Mouse (Mus musculus): ENCODE results near the gene Kif21a. TPM values are rescaled to one million over a fixed set of nuclear protein-coding genes. Genes with fewer than 3 reads are reported as not detected.

Gene Kif21a
- polyA plus RNA-seq, 1 experiment from 2014 or later: 55.7 TPM

DNA sequence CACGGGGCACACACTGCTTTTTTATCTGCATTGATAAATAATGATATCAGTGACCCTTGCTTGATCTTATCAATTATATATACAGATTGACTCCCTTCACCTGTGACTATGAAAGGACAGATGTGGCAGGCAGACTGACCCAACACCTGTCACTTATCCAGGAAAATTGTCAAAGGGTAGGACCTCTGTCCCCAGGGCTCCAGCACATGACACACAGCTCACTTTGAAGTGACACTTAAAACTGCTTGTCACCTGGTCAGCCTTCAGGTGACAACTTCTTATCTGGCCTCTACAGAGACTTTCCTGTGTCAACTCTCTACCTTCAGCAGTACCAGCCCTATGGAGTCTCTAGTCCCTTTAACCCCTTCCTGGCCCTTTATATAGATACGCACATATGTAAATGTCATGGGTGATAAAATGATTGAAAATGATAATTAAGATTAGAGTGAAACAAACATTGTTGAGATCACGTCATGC lies 7.2 kb upstream of the Kif21a start:
- Histone ChIP-seq H3K9ac (replicated peaks; ENCODE audit: low read depth, low read length) (no peak overlapping the region), H3K4me1 (ENCODE audit: control insufficient read depth, insufficient read depth, low read length) (no peaks in the 10 kb centered on the region), H3K36me3 (ENCODE audit: control insufficient read depth, insufficient read depth, low read length) (no peaks in the 10 kb centered on the region), H3K27ac (ENCODE audit: low read depth, low read length) (no peak overlapping the region), H3K4me2 (ENCODE audit: low read depth, low read length) (no peak overlapping the region), H3K27me3 (ENCODE audit: control insufficient read depth, insufficient read depth, low read length) (no peaks in the 10 kb centered on the region), H3K9me3 (ENCODE audit: control insufficient read depth, low read length) (no peaks in the 10 kb centered on the region), H3K4me3 (ENCODE audit: low read depth, low read length) (no peak overlapping the region)
- ATAC-seq (ENCODE audit: low read depth): 0 out of 2 replicates have a peak, but pooled peaks have one; percentile 9
- WGBS: 63% methylated on average over 3 of the region's 3 CpGs

DNA sequence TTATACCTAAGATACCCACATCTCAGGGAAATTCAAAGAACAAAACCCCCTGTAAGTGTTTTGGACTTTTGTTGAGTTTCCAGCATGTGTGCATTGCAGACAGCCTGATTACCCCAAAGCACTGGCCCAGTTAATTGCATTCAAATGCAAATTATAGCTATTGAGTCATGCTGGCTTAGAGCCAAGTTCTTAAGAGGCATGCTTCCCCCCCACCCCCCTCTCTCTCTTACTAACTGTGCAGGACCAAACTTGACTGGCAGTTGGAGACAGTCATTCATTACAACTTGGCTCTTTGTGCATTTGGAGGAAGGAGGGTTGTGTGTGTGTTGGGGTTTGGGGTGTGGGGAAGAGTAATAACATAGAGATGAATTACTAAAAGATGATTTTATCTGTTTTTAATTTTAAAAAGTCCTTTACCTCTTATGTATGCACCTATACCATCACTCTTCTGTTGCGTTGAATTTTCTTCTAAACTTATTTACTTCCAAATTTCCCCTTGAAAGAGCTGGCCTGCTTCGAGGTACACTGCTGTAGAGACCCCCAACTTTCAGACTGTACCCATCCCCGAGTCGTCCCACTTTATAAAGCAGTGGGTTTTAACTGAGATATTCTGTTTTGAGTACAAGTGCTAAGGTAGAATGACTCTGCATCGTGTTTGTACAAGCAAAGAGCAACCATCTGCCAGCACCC lies 6.6 kb upstream of the Kif21a start:
- WGBS: 40% methylated on average over 5 of the region's 5 CpGs
- peak; percentile 86 for ATAC-seq (ENCODE audit: low read depth)
- H3K27ac ChIP-seq (ENCODE audit: low read depth, low read length): no peak overlapping the region

DNA sequence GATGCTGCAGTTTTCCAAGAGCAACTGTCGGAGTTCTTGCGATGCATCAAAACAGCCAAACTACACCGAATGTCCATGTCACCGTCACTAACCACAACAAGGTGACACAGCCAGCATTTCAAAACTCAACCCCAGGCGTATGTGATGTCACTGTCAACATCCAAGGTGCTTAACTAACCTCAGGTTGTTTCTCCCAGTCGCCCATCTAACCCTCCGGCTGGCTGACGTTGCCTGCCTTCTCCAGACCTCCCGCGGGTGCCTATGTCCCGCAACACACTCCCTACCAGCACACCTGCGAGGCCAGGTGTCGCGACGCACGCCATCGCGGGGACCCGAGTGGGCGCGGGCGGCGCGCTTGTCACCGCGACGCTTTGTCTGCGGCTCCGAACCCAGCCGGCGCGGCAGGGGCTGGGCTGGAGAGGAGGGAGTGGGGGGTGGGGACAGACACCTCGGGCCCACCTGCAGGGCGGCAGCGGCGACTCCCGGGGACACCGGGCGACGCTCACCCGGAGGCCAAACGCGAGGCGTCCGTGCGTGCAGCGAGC lies 725 bp downstream of the Kif21a start:
- H3K27me3 ChIP-seq (ENCODE audit: control insufficient read depth, insufficient read depth, low read length): no peaks in the 10 kb centered on the region
- WGBS: 1% methylated on average over 32 of the region's 47 CpGs
- H3K9ac ChIP-seq (replicated peaks; ENCODE audit: low read depth, low read length): peak overlapping the region; percentile 98
- no peaks in the 10 kb centered on the region for H3K9me3 ChIP-seq (ENCODE audit: control insufficient read depth, low read length)
- H3K4me3 ChIP-seq (ENCODE audit: low read depth, low read length): peak overlapping the region; percentile 67
- H3K27ac ChIP-seq (ENCODE audit: low read depth, low read length): peak overlapping the region; percentile 99
- H3K36me3 ChIP-seq (ENCODE audit: control insufficient read depth, insufficient read depth, low read length): no peaks in the 10 kb centered on the region
- H3K4me2 ChIP-seq (ENCODE audit: low read depth, low read length): peak overlapping the region; percentile 49
- peaks cover 18% of the 10 kb centered on the region for H3K4me1 ChIP-seq (ENCODE audit: control insufficient read depth, insufficient read depth, low read length)
- ATAC-seq (ENCODE audit: low read depth): peak; percentile 63

More for the DNA sequence above, 6.6 kb upstream of the Kif21a start:
- Histone ChIP-seq H3K36me3 (ENCODE audit: control insufficient read depth, insufficient read depth, low read length) (no peaks in the 10 kb centered on the region), H3K9me3 (ENCODE audit: control insufficient read depth, low read length) (no peaks in the 10 kb centered on the region), H3K9ac (replicated peaks; ENCODE audit: low read depth, low read length) (no peak overlapping the region), H3K4me1 (ENCODE audit: control insufficient read depth, insufficient read depth, low read length) (no peaks in the 10 kb centered on the region), H3K4me3 (ENCODE audit: low read depth, low read length) (no peak overlapping the region), H3K4me2 (ENCODE audit: low read depth, low read length) (no peak overlapping the region), H3K27me3 (ENCODE audit: control insufficient read depth, insufficient read depth, low read length) (no peaks in the 10 kb centered on the region)

DNA sequence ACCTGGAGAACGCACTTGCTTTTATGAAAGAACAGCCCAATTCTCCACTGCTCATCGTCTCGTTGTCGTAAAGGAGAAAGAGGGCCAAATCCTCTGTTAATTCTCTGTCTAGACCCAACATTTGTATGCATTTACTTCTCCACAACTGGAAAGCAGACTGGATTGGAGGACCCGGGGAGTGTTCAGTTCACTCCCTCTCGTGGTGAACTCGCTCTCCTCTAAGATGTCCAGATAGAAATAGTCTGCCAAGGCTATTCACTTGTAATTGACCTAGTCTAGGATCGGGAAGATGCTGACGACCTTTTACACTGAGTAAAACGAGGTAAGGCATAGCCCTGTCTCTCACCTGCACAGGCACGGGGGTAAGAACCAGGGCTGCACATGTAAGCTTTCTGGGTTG lies 2.1 kb downstream of the Kif21a start:
- Histone ChIP-seq H3K9ac (replicated peaks; ENCODE audit: low read depth, low read length) (no peak overlapping the region), H3K4me3 (ENCODE audit: low read depth, low read length) (peak overlapping the region; percentile 11; the same call in 1 of the 2 replicates), H3K4me1 (ENCODE audit: control insufficient read depth, insufficient read depth, low read length) (peaks cover 18% of the 10 kb centered on the region), H3K4me2 (ENCODE audit: low read depth, low read length) (peak overlapping the region; percentile 49), H3K27ac (ENCODE audit: low read depth, low read length) (no peak overlapping the region), H3K27me3 (ENCODE audit: control insufficient read depth, insufficient read depth, low read length) (no peaks in the 10 kb centered on the region), H3K9me3 (ENCODE audit: control insufficient read depth, low read length) (no peaks in the 10 kb centered on the region), H3K36me3 (ENCODE audit: control insufficient read depth, insufficient read depth, low read length) (no peaks in the 10 kb centered on the region)
- WGBS: 56% methylated on average over 11 of the region's 11 CpGs
- no peak for ATAC-seq (ENCODE audit: low read depth)

DNA sequence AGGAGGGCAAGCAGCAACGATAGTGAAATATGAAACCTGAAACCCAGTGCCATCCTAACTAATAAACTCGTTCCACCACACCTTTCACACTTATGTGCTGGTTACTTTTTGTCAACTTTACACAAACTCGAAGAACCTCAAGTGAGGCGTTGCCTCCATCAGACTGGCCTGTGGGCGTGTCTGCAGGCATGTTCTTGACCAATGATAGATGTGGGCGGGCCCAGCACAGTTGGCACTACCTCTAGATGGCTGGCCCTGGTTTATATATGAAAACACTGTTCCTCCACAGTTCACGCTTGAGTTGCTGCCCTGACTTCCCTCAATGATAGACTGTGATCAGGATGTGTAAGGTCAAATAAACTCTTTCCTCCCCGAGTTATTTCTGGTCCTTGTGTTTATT lies 3.2 kb downstream of the Kif21a start:
- Histone ChIP-seq H3K36me3 (ENCODE audit: control insufficient read depth, insufficient read depth, low read length) (no peaks in the 10 kb centered on the region), H3K4me1 (ENCODE audit: control insufficient read depth, insufficient read depth, low read length) (peaks cover 18% of the 10 kb centered on the region), H3K9me3 (ENCODE audit: control insufficient read depth, low read length) (no peaks in the 10 kb centered on the region), H3K9ac (replicated peaks; ENCODE audit: low read depth, low read length) (no peak overlapping the region), H3K27me3 (ENCODE audit: control insufficient read depth, insufficient read depth, low read length) (no peaks in the 10 kb centered on the region), H3K4me3 (ENCODE audit: low read depth, low read length) (no peak overlapping the region), H3K4me2 (ENCODE audit: low read depth, low read length) (peak overlapping the region; percentile 33; the same call in 1 of the 2 replicates), H3K27ac (ENCODE audit: low read depth, low read length) (no peak overlapping the region)
- WGBS: 65% methylated on average over 8 of the region's 8 CpGs
- ATAC-seq (ENCODE audit: low read depth): no peak

DNA sequence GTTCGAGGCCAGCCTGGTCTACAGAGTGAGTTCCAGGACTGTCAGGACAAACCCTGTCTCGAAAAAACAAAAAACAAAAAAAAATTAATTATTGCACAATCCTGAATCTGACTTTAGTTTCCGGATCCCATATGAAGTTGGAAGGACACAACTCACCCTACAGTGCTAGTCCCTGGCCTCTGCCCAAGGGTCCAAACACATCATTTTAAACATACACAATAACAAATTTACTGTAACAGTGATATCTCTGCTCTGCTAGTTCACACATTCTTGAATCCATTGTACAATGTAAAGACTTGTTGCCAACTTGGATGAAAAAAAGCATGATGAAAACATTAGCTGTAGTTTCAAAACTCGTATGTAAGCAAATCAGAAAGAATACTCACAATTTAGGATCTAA lies 6.5 kb downstream of the Kif21a start:
- WGBS: 97% methylated on average over 4 of the region's 4 CpGs
- Histone ChIP-seq H3K9me3 (ENCODE audit: control insufficient read depth, low read length) (no peaks in the 10 kb centered on the region), H3K4me1 (ENCODE audit: control insufficient read depth, insufficient read depth, low read length) (peaks cover 15% of the 10 kb centered on the region), H3K9ac (replicated peaks; ENCODE audit: low read depth, low read length) (no peak overlapping the region), H3K27ac (ENCODE audit: low read depth, low read length) (no peak overlapping the region), H3K4me2 (ENCODE audit: low read depth, low read length) (no peak overlapping the region), H3K36me3 (ENCODE audit: control insufficient read depth, insufficient read depth, low read length) (no peaks in the 10 kb centered on the region), H3K4me3 (ENCODE audit: low read depth, low read length) (no peak overlapping the region), H3K27me3 (ENCODE audit: control insufficient read depth, insufficient read depth, low read length) (no peaks in the 10 kb centered on the region)
- ATAC-seq (ENCODE audit: low read depth): no peak

DNA sequence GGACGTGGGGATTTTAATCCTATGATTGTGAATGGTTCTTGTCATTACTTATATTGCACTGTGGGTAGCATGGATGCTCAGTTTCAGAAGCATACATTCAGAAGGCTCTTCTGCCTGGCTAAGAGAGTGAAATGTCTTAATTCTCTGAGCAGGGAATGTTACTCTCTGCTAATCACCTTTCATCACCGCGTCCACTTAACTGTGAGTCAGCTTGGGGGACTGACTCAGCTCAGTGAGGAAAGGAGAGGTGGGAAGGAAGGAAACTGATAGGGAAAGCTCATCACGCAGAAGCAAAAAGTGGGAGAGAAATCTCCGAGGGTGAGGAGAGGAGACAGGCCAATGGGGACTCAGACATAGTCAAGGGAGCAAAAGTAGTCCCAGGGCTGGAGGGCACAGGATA lies 10.9 kb downstream of the Kif21a start:
- Histone ChIP-seq H3K9ac (replicated peaks; ENCODE audit: low read depth, low read length) (no peak overlapping the region), H3K27ac (ENCODE audit: low read depth, low read length) (no peak overlapping the region), H3K36me3 (ENCODE audit: control insufficient read depth, insufficient read depth, low read length) (no peaks in the 10 kb centered on the region), H3K4me1 (ENCODE audit: control insufficient read depth, insufficient read depth, low read length) (no peaks in the 10 kb centered on the region; the same call in none of the 2 replicates), H3K27me3 (ENCODE audit: control insufficient read depth, insufficient read depth, low read length) (no peaks in the 10 kb centered on the region), H3K4me2 (ENCODE audit: low read depth, low read length) (no peak overlapping the region), H3K4me3 (ENCODE audit: low read depth, low read length) (no peak overlapping the region), H3K9me3 (ENCODE audit: control insufficient read depth, low read length) (no peaks in the 10 kb centered on the region)
- ATAC-seq (ENCODE audit: low read depth): no peak
- WGBS: 84% methylated on average over 5 of the region's 5 CpGs

DNA sequence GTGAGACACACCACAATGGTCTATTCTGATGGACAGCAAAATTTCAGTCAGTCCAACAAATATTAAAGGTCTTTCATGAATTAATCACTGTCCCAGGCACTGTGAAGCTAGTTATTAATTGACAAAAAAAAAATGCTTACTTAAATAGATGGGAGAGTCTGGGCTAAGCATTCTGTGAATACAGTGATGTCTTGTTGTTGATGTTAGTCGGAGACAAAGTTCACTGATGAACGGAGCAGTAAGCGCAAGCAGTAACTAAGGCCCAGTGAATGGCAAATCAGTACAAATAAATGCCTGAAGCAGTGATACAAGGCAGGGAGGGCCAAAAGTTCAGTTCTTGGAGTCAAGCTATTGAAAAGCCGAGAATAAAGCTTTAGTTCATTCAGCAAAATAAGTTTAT lies 15.7 kb downstream of the Kif21a start:
- 43% methylated on average over 4 of the region's 4 CpGs for WGBS
- no peak for ATAC-seq (ENCODE audit: low read depth)
- Histone ChIP-seq H3K4me2 (ENCODE audit: low read depth, low read length) (no peak overlapping the region), H3K9me3 (ENCODE audit: control insufficient read depth, low read length) (no peaks in the 10 kb centered on the region), H3K4me1 (ENCODE audit: control insufficient read depth, insufficient read depth, low read length) (no peaks in the 10 kb centered on the region; the same call in none of the 2 replicates), H3K27me3 (ENCODE audit: control insufficient read depth, insufficient read depth, low read length) (no peaks in the 10 kb centered on the region), H3K9ac (replicated peaks; ENCODE audit: low read depth, low read length) (no peak overlapping the region), H3K27ac (ENCODE audit: low read depth, low read length) (no peak overlapping the region), H3K36me3 (ENCODE audit: control insufficient read depth, insufficient read depth, low read length) (no peaks in the 10 kb centered on the region), H3K4me3 (ENCODE audit: low read depth, low read length) (no peak overlapping the region)

DNA sequence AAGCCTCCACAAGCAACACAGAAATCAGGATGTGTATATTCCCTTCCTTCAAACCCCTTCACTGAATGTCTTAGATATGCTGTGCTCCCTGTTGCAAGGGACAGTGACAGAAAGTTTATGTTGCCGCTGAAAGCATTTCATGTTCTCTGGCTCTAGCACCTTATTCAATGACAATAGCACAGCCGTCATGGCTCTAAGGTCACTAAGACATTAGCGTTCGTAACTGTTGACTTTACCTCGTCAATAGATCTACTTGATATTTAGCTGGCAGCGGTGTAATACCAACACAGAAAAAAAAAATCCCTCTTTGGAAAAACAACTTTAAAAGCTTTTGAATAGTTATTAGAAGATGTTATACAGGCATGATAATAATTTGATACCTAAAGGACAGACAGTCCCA lies 16.2 kb downstream of the Kif21a start:
- Histone ChIP-seq H3K27ac (ENCODE audit: low read depth, low read length) (no peak overlapping the region), H3K4me1 (ENCODE audit: control insufficient read depth, insufficient read depth, low read length) (no peaks in the 10 kb centered on the region; the same call in 1 of the 2 replicates), H3K4me3 (ENCODE audit: low read depth, low read length) (no peak overlapping the region), H3K9me3 (ENCODE audit: control insufficient read depth, low read length) (no peaks in the 10 kb centered on the region), H3K27me3 (ENCODE audit: control insufficient read depth, insufficient read depth, low read length) (no peaks in the 10 kb centered on the region), H3K9ac (replicated peaks; ENCODE audit: low read depth, low read length) (no peak overlapping the region), H3K36me3 (ENCODE audit: control insufficient read depth, insufficient read depth, low read length) (no peaks in the 10 kb centered on the region), H3K4me2 (ENCODE audit: low read depth, low read length) (no peak overlapping the region)
- ATAC-seq (ENCODE audit: low read depth): no peak
- 70% methylated on average over 6 of the region's 6 CpGs for whole genome bisulfite sequencing
